In genomic region chr5:108518951-108519350, GRCm38 (mm10) we compare ENCODE assay signal across 20 mouse cellular contexts. TPM values are rescaled to one million over a fixed set of nuclear protein-coding genes. Genes with fewer than 3 reads are reported as not detected.
"Had no signal": no experiment of that assay in that cellular context is flagged by ENCODE, and none has a peak within 500 bp of the region (broad histone marks: within the 10 kb centered on the region; RNA-seq: fewer than 3 reads in every experiment).

No protein-coding gene starts in this region.

- H3K36me3 ChIP-seq: liver, embryonic 13.5 days had no signal

- H3K9me3 ChIP-seq: liver, embryonic 13.5 days; neural tube, embryonic 12.5 days; neural tube, embryonic 15.5 days had no signal

- H3K27me3 ChIP-seq: liver, embryonic 13.5 days; neural tube, embryonic 12.5 days; neural tube, embryonic 15.5 days had no signal

- H3K4me1 ChIP-seq: neural tube, embryonic 12.5 days; neural tube, embryonic 15.5 days had no signal

- H3K4me3 ChIP-seq: layer of hippocampus, adult 2 months; liver, embryonic 13.5 days; neural tube, embryonic 12.5 days; neural tube, embryonic 15.5 days had no signal

- DNase-seq: kidney, postnatal 25 days; layer of hippocampus, adult 9-11 months; liver, embryonic 13.5 days; lung, adult 2 months; lung, postnatal 14 days; lung, postnatal 4 days; midbrain, embryonic 14.5 days; right cerebral cortex, adult 18-20 months; thymus, adult 2 months; thymus, postnatal 14 days; thymus, postnatal 4 days had no signal

- H3K27ac ChIP-seq: kidney, postnatal 0 days; layer of hippocampus, adult 2 months; liver, embryonic 13.5 days; neural tube, embryonic 12.5 days; neural tube, embryonic 15.5 days; stomach, postnatal 0 days had no signal

RNA-seq across cellular contexts. Expression of gene Cplx1, which starts 30.9 kb away (rescaled TPM):
- total RNA-seq: liver, adult 2 months; megakaryocyte progenitor cell, adult 5-6 weeks; megakaryocyte-erythroid progenitor cell, adult 5-6 weeks had no signal
- polyA plus RNA-seq: liver, adult 2 months; spleen, adult 2 months had no signal
